Mouse (Mus musculus) midbrain, embryonic 16.5 days (tissue): ENCODE data around the gene Olfr164. TPM values are rescaled to one million over a fixed set of nuclear protein-coding genes. Genes with fewer than 3 reads are reported as not detected.

Source experiments
- ATAC-seq: fragments of 200-750 bp; cut with Nextera tagmentation; 2 replicates; pipeline ENCODE4 v1.8.0; 2017; ENCODE audit warnings: moderate TSS enrichment
- H3K27ac ChIP-seq: fragments of 300-500 bp; sonication (generic); 2 replicates; pipeline ENCODE4 v1.5.1; 2014; ENCODE audit warnings: mild to moderate bottlenecking, low read length, mixed read lengths
- H3K27me3 ChIP-seq: fragments of 300-500 bp; sonication (generic); 2 replicates; pipeline ENCODE4 v1.6.1; 2014; ENCODE audit warnings: low read depth, low read length, mixed read lengths; ENCODE audit not compliant: control insufficient read depth, insufficient read depth
- H3K36me3 ChIP-seq: fragments of 300-500 bp; sonication (generic); 2 replicates; pipeline ENCODE4 v1.6.1; 2014; ENCODE audit warnings: mild to moderate bottlenecking, low read length, moderate library complexity, mixed read lengths; ENCODE audit not compliant: control insufficient read depth, insufficient read depth
- H3K4me1 ChIP-seq: fragments of 300-500 bp; sonication (generic); 2 replicates; pipeline ENCODE4 v1.6.1; 2014; ENCODE audit warnings: mild to moderate bottlenecking, low read length, mixed read lengths; ENCODE audit not compliant: control insufficient read depth, insufficient read depth
- H3K4me2 ChIP-seq: fragments of 300-500 bp; sonication (generic); 2 replicates; pipeline ENCODE4 v1.6.1; 2014; ENCODE audit warnings: mild to moderate bottlenecking, low read length, mixed read lengths
- H3K4me3 ChIP-seq: fragments of 300-500 bp; sonication (generic); 2 replicates; pipeline ENCODE4 v1.5.1; 2014; ENCODE audit warnings: low read depth, mild to moderate bottlenecking, low read length, moderate library complexity, mixed read lengths
- H3K9ac ChIP-seq: fragments of 300-500 bp; sonication (generic); 2 replicates; pipeline ENCODE4 v1.6.1; 2014; ENCODE audit warnings: low read depth, low read length, mixed read lengths
- H3K9me3 ChIP-seq: fragments of 300-500 bp; sonication (generic); replicated peaks from 2 replicates; pipeline ENCODE4 v1.6.1; 2014; ENCODE audit warnings: mild to moderate bottlenecking, low read length, mixed read lengths; ENCODE audit not compliant: control insufficient read depth, poor library complexity, severe bottlenecking
- WGBS: fragments of 180-500 bp; shearing (Covaris S2); extraction: QIAGEN DNeasy Blood & Tissue Kit; methylation state at CpG from one replicate; pipeline ENCODE4 v1.1.7; 2014; 5-methylcytosine and 5-hydroxymethylcytosine counted together
- polyA plus RNA-seq: library from polyadenylated mRNA; unstranded; fragments of >200 nt; fragmentation: Nextera tagmentation; extraction: Ambion mirVana; gene quantifications from 2 replicates; pipeline ENCODE4 v1.2.1, GENCODE M21; 2015

Olfr164 gene
- polyA plus RNA-seq: not detected in 2 replicates

- no peak within 1 kb of the TSS for H3K27ac ChIP-seq
- no peaks in the 10 kb centered on the region for H3K4me1 ChIP-seq
- H3K4me2 ChIP-seq: no peak within 1 kb of the TSS
- no peak for ATAC-seq
- WGBS: 43% methylated on average over 1 of the region's 1 CpGs
- no peak within 1 kb of the TSS for H3K9ac ChIP-seq
- no peaks in the 10 kb centered on the region for H3K36me3 ChIP-seq
- no peaks in the 10 kb centered on the region for H3K9me3 ChIP-seq
- no peaks in the 10 kb centered on the region for H3K27me3 ChIP-seq
- H3K4me3 ChIP-seq: no peak within 1 kb of the TSS
Measured at GRCm38 (mm10) chr16:19313964-19314363, at the start of gene Olfr164. TSS of gene Olfr164 (minus strand) at chr16:19314064.

GRCm38 (mm10) chr16:19349111-19349510, 35.2 kb upstream of the Olfr164 start:
- Histone ChIP-seq H3K4me3 (no peak overlapping the region), H3K27ac (no peak overlapping the region), H3K4me1 (no peaks in the 10 kb centered on the region), H3K9me3 (no peaks in the 10 kb centered on the region), H3K27me3 (no peaks in the 10 kb centered on the region), H3K36me3 (no peaks in the 10 kb centered on the region), H3K9ac (no peak overlapping the region), H3K4me2 (no peak overlapping the region)
- no peak for ATAC-seq
- WGBS: 92% methylated on average over 6 of the region's 6 CpGs

DNA sequence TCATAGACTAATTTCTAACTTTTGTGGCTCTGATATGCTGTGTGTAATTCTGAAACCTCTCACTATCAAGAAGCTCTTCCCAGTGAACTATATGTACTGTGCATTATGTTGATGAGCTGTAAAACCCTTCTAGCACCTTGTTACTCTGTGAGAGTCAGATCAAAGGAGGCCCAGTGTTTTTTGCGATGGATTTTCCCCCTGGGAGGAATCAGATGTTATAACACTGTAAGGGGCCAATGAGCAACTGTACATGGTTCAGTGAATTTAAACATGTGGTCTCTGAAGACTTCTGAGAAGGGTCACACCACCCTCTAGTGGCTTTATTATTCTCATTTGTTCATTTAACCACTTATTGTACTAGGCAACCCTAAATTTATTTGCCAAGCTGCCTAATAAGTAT, 50.6 kb downstream of the Olfr164 start:
- Histone ChIP-seq H3K27ac (no peak overlapping the region), H3K9me3 (no peaks in the 10 kb centered on the region), H3K9ac (no peak overlapping the region), H3K36me3 (no peaks in the 10 kb centered on the region), H3K4me3 (no peak overlapping the region), H3K4me2 (no peak overlapping the region), H3K27me3 (no peaks in the 10 kb centered on the region), H3K4me1 (no peaks in the 10 kb centered on the region)
- ATAC-seq: no peak
- WGBS: 21% methylated on average over 1 of the region's 1 CpGs

DNA sequence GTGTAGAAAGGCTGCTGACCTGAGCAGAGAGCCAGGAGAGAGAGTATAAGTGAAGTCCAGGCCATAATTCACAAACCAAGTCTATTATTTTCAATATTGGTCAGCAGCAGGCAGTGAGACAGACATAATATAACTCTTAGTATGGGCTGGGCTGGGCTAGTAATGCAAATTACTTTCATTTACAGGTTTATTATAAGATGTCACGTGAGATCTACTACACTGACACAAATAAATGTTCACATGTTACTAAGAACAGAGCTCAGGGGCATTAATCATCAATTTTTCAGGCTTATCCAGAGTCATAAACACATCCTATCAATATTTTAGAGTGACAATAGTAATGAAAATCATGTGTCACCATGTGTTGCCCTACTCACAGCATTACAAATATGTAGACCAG, 53.1 kb downstream of the Olfr164 start:
- 59% methylated on average over 1 of the region's 1 CpGs for WGBS
- Histone ChIP-seq H3K27me3 (no peaks in the 10 kb centered on the region), H3K27ac (no peak overlapping the region), H3K4me3 (no peak overlapping the region), H3K36me3 (no peaks in the 10 kb centered on the region), H3K4me1 (no peaks in the 10 kb centered on the region), H3K4me2 (no peak overlapping the region), H3K9ac (no peak overlapping the region), H3K9me3 (no peaks in the 10 kb centered on the region)
- ATAC-seq: no peak

DNA sequence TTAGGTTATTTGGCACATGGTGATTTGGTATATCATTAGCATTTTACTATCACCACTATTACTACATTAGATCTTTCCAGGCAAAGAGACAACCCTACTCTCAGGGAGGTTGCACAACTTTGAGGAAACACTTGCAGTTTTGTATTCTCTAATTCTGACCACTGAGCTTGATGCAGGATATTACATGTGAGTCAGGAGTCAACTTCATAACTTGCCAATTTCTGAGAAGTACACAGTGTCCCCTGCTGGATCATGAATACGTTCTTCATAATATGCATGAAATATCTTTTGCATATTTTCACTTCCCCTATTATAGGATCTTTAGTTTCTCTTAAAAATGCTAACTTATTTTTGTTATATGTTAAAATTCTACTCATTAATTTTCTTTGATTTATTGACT, 68.0 kb downstream of the Olfr164 start:
- H3K36me3 ChIP-seq: no peaks in the 10 kb centered on the region
- H3K9me3 ChIP-seq: no peaks in the 10 kb centered on the region; the same call in 1 of the 2 replicates
- no peak overlapping the region for H3K4me2 ChIP-seq
- H3K9ac ChIP-seq: no peak overlapping the region
- H3K27ac ChIP-seq: no peak overlapping the region
- no peak for ATAC-seq
- no peaks in the 10 kb centered on the region for H3K27me3 ChIP-seq
- H3K4me3 ChIP-seq: no peak overlapping the region
- WGBS: 78% methylated on average over 1 of the region's 1 CpGs
- H3K4me1 ChIP-seq: no peaks in the 10 kb centered on the region

GRCm38 (mm10) chr16:19241539-19242025, 72.3 kb downstream of the Olfr164 start:
- no peak for ATAC-seq
- no peak overlapping the region for H3K4me2 ChIP-seq
- H3K27ac ChIP-seq: no peak overlapping the region

DNA sequence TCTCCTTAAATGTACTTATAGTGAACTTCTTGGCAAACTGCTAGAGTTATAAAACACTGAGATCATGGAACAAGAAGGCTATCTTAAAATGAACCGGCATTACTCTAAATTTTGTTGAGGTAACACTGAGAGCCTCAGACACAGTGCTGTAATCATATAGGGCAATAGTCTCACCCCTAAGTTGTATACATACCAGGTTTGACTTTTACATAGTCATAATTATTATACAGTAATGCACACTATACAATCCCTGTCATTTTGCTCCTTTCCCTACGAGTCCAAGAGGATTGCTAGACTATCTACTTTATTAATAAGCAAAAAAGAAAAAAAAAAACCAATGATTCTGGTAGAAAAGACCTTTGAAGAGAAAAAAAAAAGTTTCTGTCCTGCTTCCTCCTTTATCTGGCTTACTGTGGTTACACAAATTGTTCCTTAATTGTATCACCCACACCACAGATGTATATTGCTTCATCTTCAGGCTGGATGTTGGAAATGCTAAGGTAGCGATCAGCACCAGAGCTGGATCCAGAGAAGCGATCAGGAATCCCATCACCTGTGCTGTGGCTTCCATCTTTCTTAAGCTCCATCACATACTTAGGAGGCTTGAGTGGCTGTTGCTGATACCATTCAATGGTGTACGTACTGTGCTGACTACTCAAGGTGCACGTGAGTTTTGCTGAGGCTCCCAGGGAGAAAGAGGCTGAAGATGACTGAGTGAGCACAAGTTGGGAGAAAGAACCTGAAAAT, 72.9 kb downstream of the Olfr164 start:
- Histone ChIP-seq H3K4me1 (no peaks in the 10 kb centered on the region), H3K4me3 (no peak overlapping the region), H3K27me3 (no peaks in the 10 kb centered on the region), H3K9ac (no peak overlapping the region), H3K4me2 (no peak overlapping the region), H3K27ac (no peak overlapping the region), H3K36me3 (no peaks in the 10 kb centered on the region), H3K9me3 (no peaks in the 10 kb centered on the region)
- no peak for ATAC-seq
- 85% methylated on average over 6 of the region's 6 CpGs for WGBS

More at GRCm38 (mm10) chr16:19241539-19242025, 72.3 kb downstream of the Olfr164 start:
- H3K4me3 ChIP-seq: no peak overlapping the region
- no peaks in the 10 kb centered on the region for H3K4me1 ChIP-seq
- H3K27me3 ChIP-seq: no peaks in the 10 kb centered on the region
- no peaks in the 10 kb centered on the region for H3K9me3 ChIP-seq
- H3K9ac ChIP-seq: no peak overlapping the region
- no peaks in the 10 kb centered on the region for H3K36me3 ChIP-seq

GRCm38 (mm10) chr16:19236719-19237118, 77.1 kb downstream of the Olfr164 start:
- Histone ChIP-seq H3K4me1 (no peaks in the 10 kb centered on the region), H3K9ac (no peak overlapping the region), H3K4me3 (no peak overlapping the region), H3K27ac (no peak overlapping the region), H3K27me3 (no peaks in the 10 kb centered on the region), H3K4me2 (no peak overlapping the region), H3K36me3 (no peaks in the 10 kb centered on the region), H3K9me3 (no peaks in the 10 kb centered on the region)
- ATAC-seq: no peak
- WGBS: 93% methylated on average over 4 of the region's 4 CpGs
